In the genomic region with DNA sequence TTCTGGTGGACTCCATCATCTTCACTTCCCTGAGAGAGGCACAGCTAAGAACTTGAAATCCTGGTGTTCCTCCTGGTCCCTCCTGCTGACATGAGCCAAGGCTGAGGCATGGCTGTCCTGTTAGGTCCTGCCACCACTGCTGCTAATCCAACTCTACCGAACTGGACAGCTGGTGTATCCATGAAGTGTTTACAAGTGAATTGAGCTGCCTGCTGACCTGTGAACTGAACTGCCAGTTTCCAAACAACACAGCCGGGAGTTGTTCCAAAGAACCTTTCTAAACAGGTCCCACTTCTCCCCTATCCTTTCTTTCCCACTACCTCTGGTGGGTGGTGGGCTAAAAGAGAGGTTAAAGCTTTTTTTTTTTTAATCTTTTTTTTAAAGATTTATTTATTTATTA, we compare ENCODE assay signal across 22 mouse cellular contexts. TPM values are rescaled to one million over a fixed set of nuclear protein-coding genes. Genes with fewer than 3 reads are reported as not detected.
"Had no signal": no experiment of that assay in that cellular context is flagged by ENCODE, and none has a peak within 500 bp of the region (broad histone marks: within the 10 kb centered on the region; RNA-seq: fewer than 3 reads in every experiment).

No protein-coding gene starts in this region.

- H3K4me2 ChIP-seq: lung, embryonic 15.5 days; midbrain, embryonic 12.5 days; midbrain, embryonic 15.5 days; neural tube, embryonic 12.5 days; stomach, embryonic 15.5 days had no signal

- H3K27me3 ChIP-seq: lung, embryonic 15.5 days; megakaryocyte, embryonic 14.5 days; midbrain, embryonic 15.5 days; neural tube, embryonic 12.5 days; stomach, embryonic 15.5 days had no signal

- DNase-seq: lung, adult 2 months; lung, postnatal 14 days; lung, postnatal 36 days; right cerebral cortex, postnatal 14 days; thymus, adult 2 months; thymus, postnatal 25 days; thymus, postnatal 4 days had no signal

- ATAC-seq: lung, postnatal 0 days; midbrain, embryonic 15.5 days had no signal

- H3K9me3 ChIP-seq: lung, embryonic 15.5 days; megakaryocyte, embryonic 14.5 days; midbrain, embryonic 12.5 days; midbrain, embryonic 15.5 days; neural tube, embryonic 12.5 days; stomach, embryonic 15.5 days had no signal

- H3K4me1 ChIP-seq: lung, embryonic 15.5 days; midbrain, embryonic 12.5 days; midbrain, embryonic 15.5 days; neural tube, embryonic 12.5 days; stomach, embryonic 15.5 days had no signal

- H3K4me3 ChIP-seq: lung, embryonic 15.5 days; megakaryocyte, embryonic 14.5 days; midbrain, embryonic 12.5 days; midbrain, embryonic 15.5 days; neural tube, embryonic 12.5 days; stomach, embryonic 15.5 days had no signal

- H3K27ac ChIP-seq: lung, embryonic 15.5 days; macrophage; midbrain, embryonic 12.5 days; midbrain, embryonic 15.5 days; neural tube, embryonic 12.5 days; stomach, embryonic 15.5 days; stomach, postnatal 0 days had no signal

- H3K9ac ChIP-seq: lung, embryonic 15.5 days; midbrain, embryonic 12.5 days; midbrain, embryonic 15.5 days; neural tube, embryonic 12.5 days; stomach, embryonic 15.5 days had no signal

- H3K36me3 ChIP-seq: lung, embryonic 15.5 days; midbrain, embryonic 12.5 days; midbrain, embryonic 15.5 days; neural tube, embryonic 12.5 days; stomach, embryonic 15.5 days had no signal

RNA-seq across cellular contexts. Expression of a gene that starts 35.5 kb away (rescaled TPM):
- total RNA-seq: megakaryocyte progenitor cell, adult 5-6 weeks; midbrain, postnatal 0 days; monocyte, adult 5-6 weeks had no signal
- polyA plus RNA-seq: lung, embryonic 15.5 days; lung, postnatal 0 days; macrophage; midbrain, embryonic 12.5 days; midbrain, embryonic 15.5 days; midbrain, postnatal 0 days; neural tube, embryonic 12.5 days; neural tube, embryonic 14.5 days; stomach, embryonic 15.5 days; testis, adult 2 months; thymus, adult 2 months; urinary bladder, adult 2 months had no signal

RNA-seq across cellular contexts. Expression of a gene that starts 48.4 kb away (rescaled TPM):
- total RNA-seq: megakaryocyte progenitor cell, adult 5-6 weeks; midbrain, postnatal 0 days; monocyte, adult 5-6 weeks had no signal
- polyA plus RNA-seq: macrophage; midbrain, embryonic 12.5 days; midbrain, postnatal 0 days; neural tube, embryonic 12.5 days; neural tube, embryonic 14.5 days had no signal
